Mouse (Mus musculus) adrenal gland, adult (tissue): ENCODE results near the gene Dmp1.

ENCODE experiments used
- DNase-seq, 2 experiments: peaks; one replicate each; pipeline ENCODE4 v3.0.0; 2022 to 2023; ENCODE audit warnings: low spot score in 1 of 2; ENCODE audit not compliant: inconsistent age in 2 of 2

The Dmp1 gene

DNA sequence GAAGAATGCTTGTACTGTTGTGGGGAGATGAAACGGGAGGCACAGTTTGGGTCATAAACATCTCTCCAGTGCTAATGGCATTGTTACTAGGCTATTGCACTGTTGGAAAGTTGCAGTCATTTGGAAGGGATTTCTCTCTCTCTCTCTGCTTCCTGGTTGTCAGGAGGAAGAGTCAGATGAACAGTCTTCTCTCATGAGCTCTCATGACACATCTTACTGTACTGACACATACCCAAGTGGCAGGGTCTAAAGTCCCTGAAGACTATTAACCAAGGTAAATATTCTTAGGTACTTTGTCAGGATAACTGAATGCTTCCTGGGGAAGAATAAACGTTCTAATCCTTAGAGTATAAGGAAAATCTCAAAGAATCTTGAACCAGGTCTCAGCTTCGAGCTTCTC lies 54.2 kb downstream of the Dmp1 start:
- DNase-seq = no peak

GRCm38 (mm10) chr5:104261908-104262461 lies 59.6 kb downstream of the Dmp1 start:
- no peak for DNase-seq

DNA sequence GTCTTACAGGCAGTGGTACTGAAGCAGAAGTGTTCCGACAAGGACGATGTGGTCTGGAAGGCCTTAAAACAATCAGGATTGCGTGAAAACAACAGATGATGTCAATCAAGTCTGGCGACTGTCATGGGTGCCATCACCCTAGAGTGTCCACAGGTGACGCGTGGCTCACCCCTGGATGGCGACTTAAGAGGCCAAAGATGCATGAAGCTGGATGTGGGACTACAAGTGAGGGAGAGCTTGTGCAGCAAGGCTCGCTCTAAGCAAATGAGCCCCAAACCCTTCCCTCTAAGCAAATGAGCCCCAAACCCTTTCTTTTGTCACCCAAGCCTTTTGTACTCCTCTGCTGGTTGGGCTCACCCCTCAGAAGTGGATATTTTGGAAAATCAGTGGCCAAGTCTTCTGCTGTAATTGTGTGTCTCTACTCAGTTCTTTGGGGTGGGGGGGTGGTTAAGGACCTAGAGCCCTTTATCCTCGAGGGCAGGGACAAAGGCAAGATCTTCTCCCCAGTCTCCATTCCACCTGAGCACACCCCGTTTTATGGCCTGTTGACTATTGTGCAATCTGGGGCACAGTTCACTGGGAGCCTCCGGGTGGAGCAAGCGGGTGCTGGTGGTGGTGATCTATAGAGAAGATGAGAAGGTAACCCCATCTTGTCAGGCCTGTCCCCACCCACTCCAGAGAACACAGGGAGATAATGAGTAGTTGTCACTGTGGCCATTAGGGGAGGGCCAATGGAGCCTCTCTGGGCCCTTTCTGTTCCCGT lies 60.8 kb downstream of the Dmp1 start:
- DNase-seq = no peak
